Mouse (Mus musculus) thymus, adult 2 months (tissue): Measurements from ENCODE around the gene Gm11011. TPM values are rescaled to one million over a fixed set of nuclear protein-coding genes. Genes with fewer than 3 reads are reported as not detected.

Source experiments
- DNase-seq: peaks from one replicate; pipeline ENCODE4 v3.0.0; 2021
- H3K27ac ChIP-seq: fragments of 200-500 bp; 2 replicates; pipeline ENCODE4 v1.5.1; 2012; ENCODE audit warnings: low read length, control low read depth; ENCODE audit not compliant: control insufficient read depth, insufficient read depth
- H3K27me3 ChIP-seq: fragments of 200-500 bp; 2 replicates; pipeline ENCODE4 v1.6.1; 2012; ENCODE audit warnings: mild to moderate bottlenecking, low read length, moderate library complexity, mixed read lengths; ENCODE audit not compliant: control insufficient read depth, insufficient read depth
- H3K36me3 ChIP-seq: fragments of 200-500 bp; 2 replicates; pipeline ENCODE4 v1.6.1; 2012; ENCODE audit warnings: mild to moderate bottlenecking, low read length, moderate library complexity; ENCODE audit not compliant: control insufficient read depth, insufficient read depth
- H3K4me1 ChIP-seq: fragments of 200-500 bp; replicated peaks from 2 replicates; pipeline ENCODE4 v1.6.1; 2012; ENCODE audit warnings: low read length; ENCODE audit not compliant: control insufficient read depth, insufficient read depth
- H3K4me3 ChIP-seq: fragments of 200-500 bp; 2 replicates; pipeline ENCODE4 v1.5.1; 2012; ENCODE audit warnings: mild to moderate bottlenecking, low read length, control low read depth, moderate library complexity; ENCODE audit not compliant: control insufficient read depth, insufficient read depth
- CTCF ChIP-seq: fragments of 200-500 bp; IDR thresholded peaks from 2 replicates; pipeline ENCODE4 v1.5.1; 2012; ENCODE audit warnings: mild to moderate bottlenecking, control low read depth, low read length, moderate library complexity, borderline replicate concordance; ENCODE audit not compliant: control insufficient read depth, poor library complexity, insufficient read depth; ENCODE audit errors: extremely low read depth
- POLR2A ChIP-seq: fragments of 200-500 bp; IDR thresholded peaks from 2 replicates; pipeline ENCODE4 v1.6.1; 2012; ENCODE audit warnings: mild to moderate bottlenecking, low read length, control low read depth, moderate library complexity; ENCODE audit not compliant: control insufficient read depth, poor library complexity, insufficient read depth; ENCODE audit errors: extremely low read depth
- WGBS: fragments of 180-500 bp; shearing (Covaris S2); methylation state at CpG from one replicate; pipeline ENCODE4 v1.1.7; 2018; 5-methylcytosine and 5-hydroxymethylcytosine counted together
- polyA plus RNA-seq: library from polyadenylated mRNA; depleted of rRNA; stranded (reverse); fragments of >200 nt; gene quantifications from 2 replicates; pipeline ENCODE4 v1.2.3, GENCODE M21; 2012

Gm11011 gene
- polyA plus RNA-seq, 1 experiment = not detected

DNA sequence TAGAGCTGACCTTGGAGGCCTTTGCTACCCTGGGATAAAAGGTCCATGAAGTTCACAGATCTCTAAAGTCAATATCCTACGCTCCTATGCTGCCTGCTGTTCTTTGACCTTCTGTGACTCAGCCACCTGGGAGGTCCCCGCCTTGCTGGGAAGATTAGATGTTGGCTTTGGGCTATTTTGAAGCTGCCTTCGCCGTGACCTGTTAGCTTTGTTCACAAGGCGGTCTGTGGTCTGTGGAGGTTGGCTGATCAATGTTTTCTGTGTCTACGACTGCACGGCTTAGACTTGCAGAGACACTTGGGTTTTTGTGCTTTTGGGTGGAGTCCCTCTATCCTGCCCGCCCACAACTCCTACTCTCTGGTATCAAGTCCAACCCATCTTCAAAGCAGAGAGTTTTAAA, 2.9 kb upstream of the Gm11011 start:
- WGBS = 89% methylated on average over 8 of the region's 8 CpGs
- TF ChIP-seq POLR2A (no peak), CTCF (no peak)
- Histone ChIP-seq H3K27me3 (no peaks in the 10 kb centered on the region), H3K36me3 (no peaks in the 10 kb centered on the region), H3K27ac (no peak overlapping the region), H3K4me3 (no peak overlapping the region), H3K4me1 (no peaks in the 10 kb centered on the region)
- no peak for DNase-seq

- no peak overlapping the region for H3K27ac ChIP-seq
- 95% methylated on average over 10 of the region's 10 CpGs for WGBS
- no peaks in the 10 kb centered on the region for H3K27me3 ChIP-seq
- H3K36me3 ChIP-seq = no peaks in the 10 kb centered on the region
- no peak overlapping the region for H3K4me3 ChIP-seq
- no peaks in the 10 kb centered on the region for H3K4me1 ChIP-seq
- TF ChIP-seq CTCF = no peak
- no peak for TF ChIP-seq POLR2A
- DNase-seq = no peak
Observed at GRCm38 (mm10) chr2:169589697-169590096, 2.2 kb upstream of the Gm11011 start.

DNA sequence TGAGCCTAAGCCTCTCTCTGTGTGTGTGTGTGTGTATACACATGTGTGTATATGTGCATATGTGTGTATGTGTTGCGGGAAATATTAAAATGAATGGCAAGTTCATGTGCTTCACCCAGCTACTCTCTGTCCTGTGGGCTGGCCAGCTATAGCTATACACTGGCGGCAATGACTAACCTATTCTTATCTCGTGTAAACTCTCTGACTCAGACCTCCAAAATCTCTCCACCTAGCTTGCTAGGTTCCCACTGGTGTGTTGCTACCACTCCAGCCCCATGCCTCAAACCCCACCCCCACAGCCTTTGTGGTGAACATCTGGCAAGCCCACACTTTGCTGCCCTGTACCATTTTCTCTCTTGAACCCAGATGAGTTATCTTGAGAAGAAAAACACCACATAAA, 857 bp downstream of the Gm11011 start:
- H3K4me3 ChIP-seq = no peak overlapping the region
- no peak for DNase-seq
- TF ChIP-seq POLR2A (no peak), CTCF (no peak)
- WGBS = 64% methylated on average over 3 of the region's 3 CpGs
- H3K4me1 ChIP-seq = no peaks in the 10 kb centered on the region
- no peaks in the 10 kb centered on the region for H3K27me3 ChIP-seq
- no peak overlapping the region for H3K27ac ChIP-seq
- no peaks in the 10 kb centered on the region for H3K36me3 ChIP-seq

DNA sequence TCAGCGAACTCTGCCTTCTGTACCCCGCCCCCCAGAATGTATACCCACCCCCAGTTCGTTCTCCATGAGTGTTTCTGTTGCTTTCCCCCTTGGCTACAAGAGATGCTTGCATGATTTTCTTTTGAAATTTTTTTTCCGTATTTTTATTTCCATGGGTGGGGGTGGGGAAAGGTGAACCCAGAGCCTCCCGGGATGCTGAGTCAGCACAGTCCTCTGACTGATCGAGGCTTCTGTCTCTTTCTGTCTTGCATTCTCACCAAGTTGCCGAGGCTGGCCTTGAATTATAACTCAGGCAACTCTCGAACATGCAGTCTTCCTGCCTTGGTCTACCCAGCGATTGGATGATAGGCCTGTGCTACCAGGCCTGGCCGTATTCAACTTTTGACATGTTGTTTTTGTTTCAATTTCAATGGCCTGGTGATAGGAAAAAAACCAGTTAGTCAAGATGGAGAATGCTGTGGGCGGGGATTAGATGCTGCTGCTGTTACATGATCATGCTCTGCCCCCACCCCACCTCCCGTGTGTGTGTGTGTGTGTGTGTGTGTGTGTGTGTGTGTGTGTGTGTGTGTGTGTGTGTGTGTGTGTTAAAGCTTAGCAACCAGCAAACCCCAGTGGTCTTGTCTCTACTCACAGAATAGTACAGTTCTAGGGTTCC, 1.8 kb downstream of the Gm11011 start:
- no peaks in the 10 kb centered on the region for H3K27me3 ChIP-seq
- H3K36me3 ChIP-seq = no peaks in the 10 kb centered on the region
- no peak overlapping the region for H3K27ac ChIP-seq
- WGBS = 88% methylated on average over 12 of the region's 12 CpGs
- no peak overlapping the region for H3K4me3 ChIP-seq
- DNase-seq = no peak
- H3K4me1 ChIP-seq = no peaks in the 10 kb centered on the region
- TF ChIP-seq POLR2A = no peak

- WGBS = 94% methylated on average over 15 of the region's 15 CpGs
- no peak for TF ChIP-seq POLR2A
- TF ChIP-seq CTCF = no peak
- no peaks in the 10 kb centered on the region for H3K36me3 ChIP-seq
- H3K27ac ChIP-seq = no peak overlapping the region
- no peak overlapping the region for H3K4me3 ChIP-seq
- no peaks in the 10 kb centered on the region for H3K27me3 ChIP-seq
- DNase-seq = no peak
- H3K4me1 ChIP-seq = no peaks in the 10 kb centered on the region
Observed at GRCm38 (mm10) chr2:169584745-169585456, 2.6 kb downstream of the Gm11011 start.

GRCm38 (mm10) chr2:169583476-169583875, 4.1 kb downstream of the Gm11011 start:
- no peak overlapping the region for H3K4me3 ChIP-seq
- DNase-seq = no peak
- TF ChIP-seq POLR2A (no peak), CTCF (no peak)
- no peaks in the 10 kb centered on the region for H3K36me3 ChIP-seq
- H3K27me3 ChIP-seq = no peaks in the 10 kb centered on the region
- WGBS = 95% methylated on average over 3 of the region's 3 CpGs
- H3K4me1 ChIP-seq = no peaks in the 10 kb centered on the region
- H3K27ac ChIP-seq = no peak overlapping the region

GRCm38 (mm10) chr2:169577508-169578196, 9.9 kb downstream of the Gm11011 start:
- Histone ChIP-seq H3K4me3 (no peak overlapping the region), H3K27ac (no peak overlapping the region), H3K4me1 (no peaks in the 10 kb centered on the region), H3K36me3 (no peaks in the 10 kb centered on the region), H3K27me3 (no peaks in the 10 kb centered on the region)
- WGBS = 96% methylated on average over 7 of the region's 7 CpGs
- TF ChIP-seq POLR2A = no peak
- no peak for TF ChIP-seq CTCF
- DNase-seq = no peak
